Mouse (Mus musculus): ENCODE results near the gene Cyp2j12. TPM values are rescaled to one million over a fixed set of nuclear protein-coding genes. Genes with fewer than 3 reads are reported as not detected.
"Not testable (repeated sequence)": the region's sequence is repeated elsewhere in the genome, so short reads cannot be mapped to it uniquely, and the experiment has no call there.

Gene Cyp2j12
- total RNA-seq (2021): under 1 TPM; 0.25 to 0.26 TPM
- long read RNA-seq, experiment 1: 0 reads
- long read RNA-seq, experiment 2: 0 reads

DNA sequence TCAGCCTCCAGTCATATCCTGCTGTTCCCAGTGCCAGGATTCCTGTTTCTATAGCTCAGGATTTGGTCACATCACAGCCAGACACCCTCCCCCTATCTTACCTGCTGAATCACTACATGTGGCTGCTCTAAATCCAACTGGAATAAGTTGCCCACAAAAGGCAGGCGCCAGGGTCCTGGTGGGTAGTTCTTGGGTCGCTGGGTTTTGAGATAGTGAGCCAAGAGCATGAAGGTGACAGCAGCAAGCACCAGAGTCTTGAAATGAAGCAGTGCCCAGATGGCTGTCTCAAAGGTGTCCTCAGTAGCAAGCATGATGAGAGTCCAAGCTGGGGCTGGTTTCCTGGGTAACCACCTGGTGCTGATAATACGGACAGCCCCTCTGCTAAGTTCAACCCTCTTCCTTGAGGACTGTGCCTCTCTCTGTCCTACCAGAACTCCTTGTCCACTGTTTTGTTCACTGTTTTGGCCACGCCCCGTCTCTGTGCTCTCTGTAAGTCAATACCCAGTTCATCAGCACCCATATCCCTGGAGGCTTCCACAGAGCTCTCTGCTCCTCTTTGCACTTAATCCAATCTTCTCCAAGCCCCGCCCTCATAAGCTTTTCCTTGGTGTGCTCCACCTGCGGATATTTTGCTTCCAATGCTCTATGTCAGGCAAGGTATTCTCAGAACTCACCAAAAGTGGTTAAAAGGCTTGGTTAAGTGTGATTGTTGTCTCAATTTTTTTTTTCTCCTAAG, at the start of gene Cyp2j12:
TSS of gene Cyp2j12 (minus strand) at position 421 of the 736 bp plus-strand sequence.
- no peak for DNase-seq

GRCm38 (mm10) chr4:96189321-96189720, 48.4 kb upstream of the Cyp2j12 start:
- not testable (repeated sequence) for DNase-seq

DNA sequence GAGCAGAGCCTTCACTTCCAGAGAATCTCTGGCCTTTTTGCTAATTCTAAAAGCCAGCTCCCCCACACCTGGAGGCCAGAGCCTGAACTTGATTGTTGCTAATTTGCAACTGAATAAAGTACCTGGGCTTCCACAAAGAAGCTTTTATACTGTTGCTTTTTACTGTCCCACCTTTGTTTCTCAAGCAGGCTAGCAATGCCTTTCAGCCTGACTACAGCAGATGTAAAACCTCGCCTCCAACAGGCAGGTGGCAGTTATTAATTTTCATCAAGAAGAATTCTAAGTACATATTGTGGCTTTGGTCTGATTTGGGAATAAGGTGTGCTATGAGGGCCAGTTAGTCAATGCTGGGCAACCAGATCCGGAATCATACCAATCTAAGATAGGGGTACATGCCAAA, 47.7 kb upstream of the Cyp2j12 start:
- DNase-seq: not testable (repeated sequence)

GRCm38 (mm10) chr4:96188146-96188545, 47.2 kb upstream of the Cyp2j12 start:
- not testable (repeated sequence) for DNase-seq

GRCm38 (mm10) chr4:96184716-96185115, 43.8 kb upstream of the Cyp2j12 start:
- not testable (repeated sequence) for DNase-seq

GRCm38 (mm10) chr4:96162839-96163238, 21.9 kb upstream of the Cyp2j12 start:
- DNase-seq: no peak

DNA sequence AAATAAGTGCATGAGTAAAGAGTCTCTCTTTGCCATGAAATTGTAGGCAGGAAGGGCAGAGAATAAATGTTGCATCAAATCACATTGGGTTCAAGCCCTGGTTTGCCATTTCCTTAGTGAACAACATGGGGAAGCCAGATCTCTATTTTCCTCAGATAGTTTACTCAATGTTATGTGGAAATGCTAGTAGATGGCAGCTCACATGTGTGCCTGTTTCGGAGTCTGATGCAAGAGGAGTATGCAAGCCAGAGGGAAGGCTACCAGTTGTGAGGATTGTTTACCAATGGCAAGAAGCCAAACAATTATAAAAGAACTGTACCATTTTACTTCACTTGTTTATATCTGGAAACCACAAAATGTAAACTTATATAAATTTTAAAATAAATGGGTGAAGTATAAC, 20.6 kb upstream of the Cyp2j12 start:
- no peak for DNase-seq

GRCm38 (mm10) chr4:96139226-96139625, 1.7 kb downstream of the Cyp2j12 start:
- DNase-seq: no peak

GRCm38 (mm10) chr4:96134246-96134645, 6.7 kb downstream of the Cyp2j12 start:
- no peak for DNase-seq

- no peak for DNase-seq
Measured at GRCm38 (mm10) chr4:96096841-96097240, 44.1 kb downstream of the Cyp2j12 start.

- DNase-seq: no peak
Measured at GRCm38 (mm10) chr4:96091869-96092268, 49.1 kb downstream of the Cyp2j12 start.

GRCm38 (mm10) chr4:96089356-96090048, 51.5 kb downstream of the Cyp2j12 start:
- not testable (repeated sequence) for DNase-seq

DNA sequence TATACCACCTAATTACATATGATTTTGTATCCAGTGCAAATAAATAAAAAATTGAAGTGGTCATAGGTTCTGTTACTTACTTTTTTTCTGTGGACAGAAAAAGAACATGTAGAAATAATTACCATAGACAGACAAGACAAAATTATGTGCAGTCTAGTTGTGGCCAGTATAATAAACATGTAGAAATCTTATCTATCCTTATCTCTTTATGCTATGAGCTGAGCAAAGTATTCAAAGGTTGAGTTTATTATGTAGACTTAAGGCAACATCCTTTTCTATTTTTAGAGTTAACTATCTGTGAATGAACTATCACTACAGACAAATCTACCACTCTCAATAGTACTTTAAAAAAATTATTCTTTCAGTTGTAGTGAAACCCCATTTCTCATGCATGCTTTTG, 62.6 kb downstream of the Cyp2j12 start:
- no peak for DNase-seq

DNA sequence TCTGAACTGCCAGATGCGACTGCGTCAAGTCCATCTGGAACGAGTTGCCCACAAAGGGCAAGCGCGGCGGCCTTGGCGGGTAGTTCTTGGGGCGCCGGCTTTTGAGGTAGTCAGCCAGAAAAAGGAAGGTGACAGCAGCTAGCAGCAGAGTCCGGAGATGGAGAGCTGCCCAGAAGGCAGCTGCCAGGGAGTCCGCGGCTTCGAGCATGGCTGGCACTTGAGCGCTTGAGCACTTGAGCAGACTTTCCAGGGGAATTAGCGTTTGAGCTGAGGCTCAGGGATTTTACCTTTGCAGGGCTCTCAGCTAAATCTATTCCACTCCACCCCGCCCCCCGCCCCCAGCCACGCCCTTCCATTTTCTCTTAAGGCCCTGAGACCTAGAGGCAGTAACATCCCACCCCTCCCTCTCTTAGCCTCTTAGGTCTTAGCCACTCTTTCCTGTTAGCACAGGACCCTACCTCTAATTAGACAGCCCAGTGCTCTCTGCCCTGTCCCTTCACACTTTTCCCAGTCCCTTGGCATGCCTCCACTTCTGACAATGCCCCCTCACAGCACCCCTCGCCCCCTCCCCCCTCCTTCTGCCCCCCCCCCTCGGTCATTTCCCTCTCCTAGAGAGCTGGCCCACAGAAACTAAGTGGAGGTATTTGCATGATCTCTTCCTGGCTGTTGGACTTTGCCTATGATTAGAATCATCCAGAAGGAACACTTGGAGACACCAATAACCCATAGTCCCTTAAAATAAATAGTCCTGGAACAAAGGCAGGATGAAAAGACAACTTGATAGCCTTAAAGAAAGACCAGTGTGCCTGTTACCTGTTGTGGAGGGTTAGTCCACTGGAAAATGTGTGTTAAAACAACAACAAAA, 63.5 kb downstream of the Cyp2j12 start, which contains the start of gene Cyp2j13:
TSS of gene Cyp2j13 (minus strand) at position 286 of the 865 bp plus-strand sequence.
- peak; percentile 36 for DNase-seq

GRCm38 (mm10) chr4:96062045-96062444, 78.9 kb downstream of the Cyp2j12 start:
- no peak for DNase-seq

- no peak for DNase-seq
Measured at GRCm38 (mm10) chr4:96060106-96060505, 80.8 kb downstream of the Cyp2j12 start.

Other genes with a start within 250 kb of the Cyp2j12 start
- 1 to 10 TPM; 5.6 to 8.2 TPM for gene Hook1, start 173.9 kb downstream of the Cyp2j12 start, total RNA-seq (2021)
- not detected for gene Cyp2j13, start 63.6 kb downstream of the Cyp2j12 start, total RNA-seq (2021)
- not detected for gene Cyp2j7, start 95.5 kb upstream of the Cyp2j12 start, total RNA-seq (2021)
- gene Cyp2j11, start 207.5 kb upstream of the Cyp2j12 start, total RNA-seq (2021): not detected

All from gastrocnemius, postnatal 10 days (tissue).